Mouse (Mus musculus): ENCODE results near the gene Apoa4.

DNA sequence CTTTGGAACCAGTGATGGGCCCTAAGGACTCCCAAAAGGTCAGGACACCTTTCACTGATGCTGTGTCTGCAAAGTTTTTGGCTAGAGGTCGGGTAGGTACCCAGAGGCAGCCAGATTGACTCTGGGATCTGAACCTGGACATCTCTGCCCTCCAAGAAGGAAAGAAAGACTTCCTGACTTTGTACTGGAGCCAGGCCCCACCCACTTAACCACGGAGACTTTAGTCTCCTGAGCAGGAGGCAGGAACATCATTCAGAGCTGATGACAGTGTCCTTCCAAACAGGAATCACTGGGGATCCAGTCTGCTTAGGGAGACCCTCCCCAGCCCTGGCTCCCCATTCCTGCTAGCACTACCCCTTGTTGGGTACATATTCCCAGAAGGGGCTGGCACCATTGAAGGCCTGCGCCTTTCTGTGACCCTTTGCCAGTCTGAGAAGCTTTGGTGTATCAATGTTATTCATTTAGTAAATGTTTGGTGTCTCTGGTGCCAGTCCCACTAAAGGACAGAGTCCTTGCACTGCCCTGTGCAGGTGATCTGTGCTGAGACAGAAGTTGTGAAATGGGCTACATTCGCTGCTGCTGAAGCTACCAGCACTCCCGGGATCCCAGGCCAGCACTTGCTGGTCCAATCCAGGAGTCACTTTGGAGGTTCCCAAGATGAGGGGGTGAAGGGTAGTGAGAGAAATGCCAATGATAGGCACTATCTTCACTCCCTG lies 15.4 kb upstream of the Apoa4 start:
- no peak for TF ChIP-seq CTCF (IDR thresholded peaks at IDR 0.05; ENCODE audit: borderline replicate concordance, insufficient read depth, low read length)
- TF ChIP-seq POLR2A (IDR thresholded peaks at IDR 0.05; ENCODE audit: low read depth, low read length) = no peak
